Mouse (Mus musculus) frontal cortex, adult 2 months (tissue): ENCODE data around the gene Ly6g6f. TPM values are rescaled to one million over a fixed set of nuclear protein-coding genes. Genes with fewer than 3 reads are reported as not detected.

Experiments
- DNase-seq, 2 experiments: peaks; one replicate each; pipeline ENCODE4 v3.0.0; 2022; ENCODE audit warnings: low spot score in 1 of 2; ENCODE audit errors: extremely low spot score in 1 of 2
- polyA plus RNA-seq: library from polyadenylated mRNA; depleted of rRNA; stranded (reverse); fragments of >200 nt; gene quantifications from 2 replicates; pipeline ENCODE4 v1.2.3, GENCODE M21; 2012

Gene Ly6g6f
- polyA plus RNA-seq, 1 experiment: 0.10 TPM

GRCm38 (mm10) chr17:35106522-35106921 lies 21.1 kb upstream of the Ly6g6f start:
- DNase-seq: no peak

GRCm38 (mm10) chr17:35105740-35106389 lies 20.5 kb upstream of the Ly6g6f start:
- DNase-seq: no peak

GRCm38 (mm10) chr17:35104754-35105153 lies 19.3 kb upstream of the Ly6g6f start:
- DNase-seq: no peak

GRCm38 (mm10) chr17:35104079-35104478 lies 18.7 kb upstream of the Ly6g6f start:
- DNase-seq: no peak

GRCm38 (mm10) chr17:35103221-35103690 lies 17.8 kb upstream of the Ly6g6f start:
- DNase-seq: no peak

GRCm38 (mm10) chr17:35102299-35102698 lies 16.9 kb upstream of the Ly6g6f start:
- no peak for DNase-seq

GRCm38 (mm10) chr17:35101161-35101560 lies 15.8 kb upstream of the Ly6g6f start:
- no peak for DNase-seq

- no peak for DNase-seq
Measured at GRCm38 (mm10) chr17:35100196-35100765, 14.9 kb upstream of the Ly6g6f start.

- peak; percentile 55 to 69 for DNase-seq
Measured at GRCm38 (mm10) chr17:35097164-35097655, 11.8 kb upstream of the Ly6g6f start.

- no peak for DNase-seq
Measured at GRCm38 (mm10) chr17:35096597-35096996, 11.2 kb upstream of the Ly6g6f start.

- DNase-seq: no peak
Measured at GRCm38 (mm10) chr17:35094475-35095365, 9.3 kb upstream of the Ly6g6f start.

- no peak for DNase-seq
Measured at GRCm38 (mm10) chr17:35092403-35093198, 7.2 kb upstream of the Ly6g6f start.

GRCm38 (mm10) chr17:35090166-35090932 lies 4.9 kb upstream of the Ly6g6f start:
- DNase-seq: no peak

- peak; percentile 87 to 95 for DNase-seq
Measured at GRCm38 (mm10) chr17:35088825-35089644, 3.6 kb upstream of the Ly6g6f start, which contains the start of gene Abhd16a. Abhd16a (plus strand) TSS chr17:35089263.

- no peak for DNase-seq
Measured at GRCm38 (mm10) chr17:35088151-35088550, 2.7 kb upstream of the Ly6g6f start.

GRCm38 (mm10) chr17:35083929-35084497 lies 1.4 kb downstream of the Ly6g6f start:
- no peak for DNase-seq

- DNase-seq: no peak
Measured at GRCm38 (mm10) chr17:35082841-35083576, 2.4 kb downstream of the Ly6g6f start.

GRCm38 (mm10) chr17:35080710-35081109 lies 4.7 kb downstream of the Ly6g6f start:
- no peak for DNase-seq
